Mouse (Mus musculus) ES-E14 (cell line): ENCODE results near the gene Xbp1.

Experiments
- CHD2 ChIP-seq: IDR thresholded peaks from 2 replicates; pipeline ENCODE4 v1.6.1; 2014; ENCODE audit warnings: mild to moderate bottlenecking, low read depth, low read length, inconsistent platforms
- ZNF384 ChIP-seq: IDR thresholded peaks from 2 replicates; pipeline ENCODE4 v1.6.1; 2012; ENCODE audit warnings: low read depth, low read length, inconsistent platforms

DNA sequence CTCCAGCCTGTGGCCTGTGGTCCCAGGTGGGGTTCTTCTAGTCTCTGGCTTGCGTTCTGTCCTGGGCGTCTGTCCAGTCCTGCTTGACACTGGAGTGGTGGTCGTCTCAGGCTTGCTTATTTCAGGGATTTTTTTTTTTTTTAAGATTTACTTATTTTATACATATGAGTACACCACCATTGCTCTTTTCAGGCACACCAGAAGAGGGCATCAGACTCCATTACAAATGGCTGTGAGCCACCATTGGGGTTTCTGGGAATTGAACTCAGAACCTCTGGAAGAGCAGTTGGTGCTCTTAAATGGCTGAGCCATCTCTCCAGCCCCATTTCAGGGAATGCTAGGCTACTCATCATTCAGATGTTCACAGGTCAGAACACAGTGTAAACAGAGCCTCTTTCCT lies 39.8 kb downstream of the Xbp1 start:
- TF ChIP-seq CHD2 (no peak), ZNF384 (no peak)
